Mouse (Mus musculus) midbrain, embryonic 16.5 days (tissue): Measurements from ENCODE around the gene Mgmt. TPM values are rescaled to one million over a fixed set of nuclear protein-coding genes. Genes with fewer than 3 reads are reported as not detected.

Experiments
- ATAC-seq: fragments of 200-750 bp; cut with Nextera tagmentation; 2 replicates; pipeline ENCODE4 v1.8.0; 2017; ENCODE audit warnings: moderate TSS enrichment
- H3K27ac ChIP-seq: fragments of 300-500 bp; sonication (generic); 2 replicates; pipeline ENCODE4 v1.5.1; 2014; ENCODE audit warnings: mild to moderate bottlenecking, low read length, mixed read lengths
- H3K27me3 ChIP-seq: fragments of 300-500 bp; sonication (generic); 2 replicates; pipeline ENCODE4 v1.6.1; 2014; ENCODE audit warnings: low read depth, low read length, mixed read lengths; ENCODE audit not compliant: control insufficient read depth, insufficient read depth
- H3K36me3 ChIP-seq: fragments of 300-500 bp; sonication (generic); 2 replicates; pipeline ENCODE4 v1.6.1; 2014; ENCODE audit warnings: mild to moderate bottlenecking, low read length, moderate library complexity, mixed read lengths; ENCODE audit not compliant: control insufficient read depth, insufficient read depth
- H3K4me1 ChIP-seq: fragments of 300-500 bp; sonication (generic); 2 replicates; pipeline ENCODE4 v1.6.1; 2014; ENCODE audit warnings: mild to moderate bottlenecking, low read length, mixed read lengths; ENCODE audit not compliant: control insufficient read depth, insufficient read depth
- H3K4me2 ChIP-seq: fragments of 300-500 bp; sonication (generic); 2 replicates; pipeline ENCODE4 v1.6.1; 2014; ENCODE audit warnings: mild to moderate bottlenecking, low read length, mixed read lengths
- H3K4me3 ChIP-seq: fragments of 300-500 bp; sonication (generic); 2 replicates; pipeline ENCODE4 v1.5.1; 2014; ENCODE audit warnings: low read depth, mild to moderate bottlenecking, low read length, moderate library complexity, mixed read lengths
- H3K9ac ChIP-seq: fragments of 300-500 bp; sonication (generic); 2 replicates; pipeline ENCODE4 v1.6.1; 2014; ENCODE audit warnings: low read depth, low read length, mixed read lengths
- H3K9me3 ChIP-seq: fragments of 300-500 bp; sonication (generic); replicated peaks from 2 replicates; pipeline ENCODE4 v1.6.1; 2014; ENCODE audit warnings: mild to moderate bottlenecking, low read length, mixed read lengths; ENCODE audit not compliant: control insufficient read depth, poor library complexity, severe bottlenecking
- WGBS: fragments of 180-500 bp; shearing (Covaris S2); extraction: QIAGEN DNeasy Blood & Tissue Kit; methylation state at CpG from one replicate; pipeline ENCODE4 v1.1.7; 2014; 5-methylcytosine and 5-hydroxymethylcytosine counted together
- polyA plus RNA-seq: library from polyadenylated mRNA; unstranded; fragments of >200 nt; fragmentation: Nextera tagmentation; extraction: Ambion mirVana; gene quantifications from 2 replicates; pipeline ENCODE4 v1.2.1, GENCODE M21; 2015

Mgmt gene
- polyA plus RNA-seq, 1 experiment from 2014 or later: 0.98 TPM

- ATAC-seq: no peak
- H3K27ac ChIP-seq: no peak overlapping the region
- no peak overlapping the region for H3K9ac ChIP-seq
- H3K9me3 ChIP-seq: 0 out of 2 replicates have a peak, but pooled peaks cover 4% of the 10 kb centered on the region
- no peak overlapping the region for H3K4me2 ChIP-seq
- no peaks in the 10 kb centered on the region for H3K4me1 ChIP-seq
- H3K27me3 ChIP-seq: no peaks in the 10 kb centered on the region
- 100% methylated on average over 1 of the region's 1 CpGs for WGBS
- H3K36me3 ChIP-seq: no peaks in the 10 kb centered on the region
- H3K4me3 ChIP-seq: no peak overlapping the region
Observed at GRCm38 (mm10) chr7:136895356-136895755, 942 bp downstream of the Mgmt start.

DNA sequence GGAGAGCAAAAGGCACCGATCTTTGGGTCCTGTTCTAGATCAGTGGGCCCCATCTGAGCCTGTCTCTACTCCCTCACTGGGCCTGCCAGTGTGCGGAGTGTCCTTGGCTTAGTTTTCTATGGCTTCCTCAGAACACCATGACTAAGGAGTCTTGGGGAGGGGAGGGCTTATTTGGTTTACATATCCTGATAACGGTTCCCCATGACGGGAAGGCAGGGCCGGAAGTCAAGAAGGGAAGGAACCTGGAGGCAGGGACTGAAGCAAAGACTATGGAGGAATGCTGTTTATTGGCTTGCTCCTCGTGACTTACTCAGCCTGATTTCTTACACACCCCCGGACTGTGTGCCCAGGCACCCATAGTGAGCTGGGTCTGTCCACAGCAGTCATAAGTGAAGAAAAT, 1.4 kb downstream of the Mgmt start:
- Histone ChIP-seq H3K36me3 (no peaks in the 10 kb centered on the region), H3K4me2 (no peak overlapping the region), H3K27me3 (no peaks in the 10 kb centered on the region), H3K9ac (no peak overlapping the region), H3K4me3 (no peak overlapping the region), H3K9me3 (0 out of 2 replicates have a peak, but pooled peaks cover 8% of the 10 kb centered on the region), H3K4me1 (no peaks in the 10 kb centered on the region), H3K27ac (no peak overlapping the region)
- ATAC-seq: no peak
- WGBS: 91% methylated on average over 7 of the region's 7 CpGs

DNA sequence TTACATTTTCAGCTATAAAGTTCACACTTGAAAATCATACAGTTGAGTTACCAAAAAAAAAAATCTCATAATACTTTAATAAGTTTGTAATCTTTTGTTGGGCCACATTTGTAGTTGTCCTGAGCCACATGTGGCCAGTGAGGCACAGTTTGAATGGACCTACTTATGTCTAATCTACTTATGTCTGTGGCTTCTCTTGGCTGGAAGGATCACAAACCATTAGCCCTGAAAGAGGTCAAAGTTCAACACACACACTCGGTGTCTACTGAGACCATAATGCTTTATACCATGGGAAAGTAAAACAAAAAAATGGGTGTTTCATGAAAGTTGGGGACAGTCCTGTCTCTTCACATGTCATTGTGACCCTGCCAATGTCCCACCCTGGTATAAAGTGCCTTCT, 3.1 kb downstream of the Mgmt start:
- no peak overlapping the region for H3K9ac ChIP-seq
- H3K4me3 ChIP-seq: no peak overlapping the region
- peaks cover 12% of the 10 kb centered on the region; the same call in 1 of the 2 replicates for H3K9me3 ChIP-seq
- no peaks in the 10 kb centered on the region for H3K36me3 ChIP-seq
- H3K27ac ChIP-seq: no peak overlapping the region
- no peak overlapping the region for H3K4me2 ChIP-seq
- no peak for ATAC-seq
- no peaks in the 10 kb centered on the region for H3K27me3 ChIP-seq
- WGBS: 20% methylated on average over 1 of the region's 1 CpGs
- H3K4me1 ChIP-seq: no peaks in the 10 kb centered on the region

- Histone ChIP-seq H3K4me3 (no peak overlapping the region), H3K27ac (no peak overlapping the region), H3K36me3 (no peaks in the 10 kb centered on the region), H3K9ac (no peak overlapping the region), H3K4me2 (no peak overlapping the region), H3K4me1 (no peaks in the 10 kb centered on the region), H3K27me3 (no peaks in the 10 kb centered on the region), H3K9me3 (peaks cover 12% of the 10 kb centered on the region; the same call in 1 of the 2 replicates)
- WGBS: 81% methylated on average over 4 of the region's 4 CpGs
- ATAC-seq: no peak
Observed at GRCm38 (mm10) chr7:136898005-136898404, 3.6 kb downstream of the Mgmt start.

DNA sequence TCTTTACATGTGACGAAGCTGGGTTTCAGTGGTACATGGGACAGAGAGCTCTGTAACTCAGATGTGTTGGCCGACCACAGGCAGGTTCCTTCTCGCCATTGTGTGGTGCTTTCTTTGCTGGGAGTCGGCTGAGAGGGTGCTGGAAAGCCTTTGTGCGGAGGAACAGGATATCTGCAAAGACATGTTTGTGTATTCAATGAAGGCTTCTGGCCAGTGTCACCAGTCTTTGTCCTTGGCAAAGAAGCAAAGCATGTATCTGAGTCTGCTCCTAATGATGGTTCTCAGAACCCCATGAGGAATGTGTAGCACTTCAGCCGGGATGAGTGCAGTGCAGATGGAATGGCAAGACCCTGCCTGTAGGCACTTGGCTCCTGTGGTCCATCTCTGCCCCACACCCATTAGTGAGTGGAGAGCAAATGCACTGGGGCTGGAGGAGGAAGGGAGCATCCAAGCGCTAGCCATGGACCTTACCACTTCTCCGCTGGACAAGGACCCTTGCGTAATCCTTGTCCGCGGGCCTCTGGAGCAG, 14.3 kb downstream of the Mgmt start:
- Histone ChIP-seq H3K4me2 (no peak overlapping the region), H3K4me1 (no peaks in the 10 kb centered on the region), H3K9ac (no peak overlapping the region), H3K36me3 (no peaks in the 10 kb centered on the region), H3K9me3 (no peaks in the 10 kb centered on the region), H3K4me3 (no peak overlapping the region), H3K27me3 (no peaks in the 10 kb centered on the region), H3K27ac (no peak overlapping the region)
- ATAC-seq: no peak
- WGBS: 93% methylated on average over 11 of the region's 11 CpGs

- no peak overlapping the region for H3K27ac ChIP-seq
- no peaks in the 10 kb centered on the region for H3K4me1 ChIP-seq
- ATAC-seq: no peak
- no peaks in the 10 kb centered on the region for H3K36me3 ChIP-seq
- no peak overlapping the region for H3K4me3 ChIP-seq
- H3K9me3 ChIP-seq: no peaks in the 10 kb centered on the region
- H3K4me2 ChIP-seq: no peak overlapping the region
- no peaks in the 10 kb centered on the region for H3K27me3 ChIP-seq
- no peak overlapping the region for H3K9ac ChIP-seq
- 89% methylated on average over 4 of the region's 4 CpGs for WGBS
Observed at GRCm38 (mm10) chr7:136912901-136913300, 18.5 kb downstream of the Mgmt start.

GRCm38 (mm10) chr7:136916021-136916420, 21.6 kb downstream of the Mgmt start:
- H3K27ac ChIP-seq: no peak overlapping the region
- H3K4me1 ChIP-seq: no peaks in the 10 kb centered on the region
- no peaks in the 10 kb centered on the region for H3K36me3 ChIP-seq
- WGBS: 80% methylated on average over 3 of the region's 3 CpGs
- no peak overlapping the region for H3K4me2 ChIP-seq
- H3K9ac ChIP-seq: no peak overlapping the region
- H3K4me3 ChIP-seq: no peak overlapping the region
- H3K9me3 ChIP-seq: no peaks in the 10 kb centered on the region
- ATAC-seq: no peak
- H3K27me3 ChIP-seq: no peaks in the 10 kb centered on the region

DNA sequence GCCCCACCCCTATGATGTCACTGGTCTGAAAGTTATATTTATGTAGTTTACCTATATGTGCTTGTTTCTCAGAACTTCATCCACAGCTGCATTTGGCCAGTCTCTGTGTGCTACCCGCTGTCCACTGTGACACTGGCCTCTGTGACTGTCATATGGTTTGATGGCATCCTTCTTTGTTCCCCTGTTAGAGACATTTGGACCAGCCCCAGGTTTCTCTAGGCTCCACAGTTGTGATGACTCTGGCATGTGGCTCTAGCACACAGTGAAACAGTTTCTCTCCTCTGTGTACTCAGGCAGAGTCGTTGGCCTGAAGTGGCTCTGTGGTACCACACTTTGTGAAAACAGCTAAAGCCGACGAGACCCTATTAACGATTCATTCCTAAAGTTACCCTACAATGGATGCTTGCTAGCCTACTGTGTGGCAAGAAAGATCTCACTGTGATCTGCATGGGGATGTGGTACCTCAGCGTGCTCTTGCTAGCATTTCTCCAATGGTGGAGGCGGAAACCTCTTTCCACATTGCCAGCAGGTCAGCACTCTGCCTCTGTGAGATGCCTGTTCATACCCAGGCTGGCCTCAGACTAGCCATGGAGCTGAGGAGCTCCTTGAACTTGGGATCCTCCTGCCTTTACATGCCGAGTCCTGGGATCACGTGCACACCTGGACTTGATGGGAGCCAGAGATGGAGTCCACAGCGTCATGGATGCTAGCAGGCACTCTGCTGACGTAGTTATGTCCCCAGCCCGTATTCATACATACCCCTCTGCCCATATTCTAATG, 26.8 kb downstream of the Mgmt start:
- WGBS: 94% methylated on average over 12 of the region's 12 CpGs
- no peaks in the 10 kb centered on the region for H3K4me1 ChIP-seq
- no peaks in the 10 kb centered on the region; the same call in 1 of the 2 replicates for H3K9me3 ChIP-seq
- H3K9ac ChIP-seq: no peak overlapping the region
- no peak for ATAC-seq
- H3K27me3 ChIP-seq: no peaks in the 10 kb centered on the region
- H3K4me2 ChIP-seq: no peak overlapping the region
- H3K4me3 ChIP-seq: no peak overlapping the region
- no peaks in the 10 kb centered on the region for H3K36me3 ChIP-seq
- H3K27ac ChIP-seq: no peak overlapping the region

DNA sequence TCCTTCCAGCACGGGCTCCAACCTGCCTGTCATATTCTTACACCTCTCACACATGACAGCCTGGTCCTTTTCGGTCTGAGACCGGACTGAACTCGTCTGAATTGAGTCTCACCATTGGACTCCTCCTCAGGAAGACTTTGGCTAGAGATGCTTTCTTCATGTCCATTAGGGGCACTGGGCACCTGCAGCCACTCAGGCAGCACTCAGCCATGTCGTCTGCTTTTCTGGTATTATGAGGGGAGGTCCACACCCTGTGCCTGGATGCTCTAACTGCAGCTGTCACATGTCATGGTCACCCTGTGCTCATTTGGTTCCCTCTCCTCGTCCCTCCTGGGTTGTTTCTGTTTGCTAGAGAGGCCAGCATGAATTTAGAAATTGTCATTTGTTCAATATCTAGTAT, 27.8 kb downstream of the Mgmt start:
- WGBS: 82% methylated on average over 6 of the region's 6 CpGs
- no peak for ATAC-seq
- H3K4me3 ChIP-seq: no peak overlapping the region
- no peak overlapping the region for H3K9ac ChIP-seq
- H3K36me3 ChIP-seq: no peaks in the 10 kb centered on the region
- no peaks in the 10 kb centered on the region for H3K27me3 ChIP-seq
- no peaks in the 10 kb centered on the region for H3K4me1 ChIP-seq
- H3K4me2 ChIP-seq: no peak overlapping the region
- H3K9me3 ChIP-seq: no peaks in the 10 kb centered on the region; the same call in 1 of the 2 replicates
- no peak overlapping the region for H3K27ac ChIP-seq
